Mouse (Mus musculus) neutrophil, adult 5-6 weeks (primary cell): ENCODE measurements around the gene Fam120b. TPM values are rescaled to one million over a fixed set of nuclear protein-coding genes. Genes with fewer than 3 reads are reported as not detected.
A peak's percentile ranks its signal among the peaks of the same experiment; 100 is the strongest.

Experiments
- ATAC-seq: fragments of 151-379, 151-347 bp; 2 replicates; pipeline ENCODE4 v1.8.0; 2017; ENCODE audit warnings: mild to moderate bottlenecking, moderate TSS enrichment; ENCODE audit not compliant: insufficient number of reproducible peaks, poor library complexity, low FRiP score, severe bottlenecking; ENCODE audit errors: extremely low read depth
- total RNA-seq: library from RNA; stranded (forward); fragments of 200-1000 nt; gene quantifications from 2 replicates; pipeline ENCODE4 v1.2.3, GENCODE M21; 2017

The Fam120b gene
- 44.9 and 50.6 TPM in 2 replicates for total RNA-seq

DNA sequence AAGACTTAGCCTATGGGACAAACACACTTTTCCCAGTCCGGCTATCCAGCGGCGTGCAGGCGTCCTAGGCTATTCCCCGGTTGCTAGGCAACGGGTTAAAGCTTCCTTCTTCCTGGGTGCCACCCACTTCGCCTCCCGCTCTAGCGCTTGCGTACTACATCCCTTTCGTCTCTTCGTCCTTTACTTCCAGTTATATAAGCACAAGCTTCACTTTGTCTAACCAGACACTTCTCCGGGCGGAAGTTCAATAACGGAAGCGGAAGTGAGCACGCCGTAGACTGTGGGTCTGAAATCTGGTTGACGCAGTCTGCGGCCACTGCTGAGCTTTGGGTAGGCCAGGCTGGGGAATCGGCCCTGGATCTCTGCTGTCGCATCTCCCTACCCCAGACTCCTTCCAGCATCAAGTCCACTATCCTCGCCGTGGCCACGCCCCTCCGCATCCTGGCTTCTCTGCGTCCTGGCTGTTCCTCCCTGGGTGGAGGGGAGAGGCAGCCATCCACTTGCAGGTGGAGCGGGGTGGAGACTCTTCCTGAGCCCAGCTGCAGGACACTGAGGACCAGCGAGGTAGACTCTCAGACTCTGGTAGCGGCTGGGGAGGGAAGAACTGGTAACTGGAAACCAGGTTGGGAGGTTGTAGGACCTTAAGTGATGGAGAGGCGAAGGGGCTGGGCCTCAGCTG lies at the start of gene Fam120b:
Gene Fam120b, plus strand, starts transcription at position 206 of the 679 bp plus-strand sequence.
- peak; percentile 98 for ATAC-seq

- ATAC-seq: no peak
These were observed 45.9 kb upstream of the Fam120b start for GRCm38 (mm10) chr17:15350152-15350551.

GRCm38 (mm10) chr17:15352869-15353610 lies 43.0 kb upstream of the Fam120b start:
- ATAC-seq: peak; percentile 94

- no peak for ATAC-seq
These were observed 42.0 kb upstream of the Fam120b start for GRCm38 (mm10) chr17:15354006-15354405.

DNA sequence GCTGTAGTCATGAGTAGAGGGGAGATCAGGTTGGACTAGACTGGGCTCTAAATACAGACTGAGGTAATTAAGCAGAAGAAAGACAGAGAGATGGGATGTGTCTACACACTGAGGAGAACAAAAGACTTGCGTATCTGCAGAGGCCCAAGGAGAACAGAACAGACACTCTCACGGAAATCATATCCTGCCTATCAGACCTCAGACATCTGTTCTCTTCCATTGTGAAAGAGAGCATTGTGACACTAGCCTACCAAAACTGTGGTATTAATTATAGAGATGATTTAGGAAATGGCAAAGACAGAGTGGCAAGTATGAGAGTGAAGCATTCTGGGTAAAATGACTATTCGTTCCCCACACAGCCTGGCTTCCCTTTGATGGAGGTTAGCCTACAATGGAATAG lies 40.9 kb upstream of the Fam120b start:
- no peak for ATAC-seq

DNA sequence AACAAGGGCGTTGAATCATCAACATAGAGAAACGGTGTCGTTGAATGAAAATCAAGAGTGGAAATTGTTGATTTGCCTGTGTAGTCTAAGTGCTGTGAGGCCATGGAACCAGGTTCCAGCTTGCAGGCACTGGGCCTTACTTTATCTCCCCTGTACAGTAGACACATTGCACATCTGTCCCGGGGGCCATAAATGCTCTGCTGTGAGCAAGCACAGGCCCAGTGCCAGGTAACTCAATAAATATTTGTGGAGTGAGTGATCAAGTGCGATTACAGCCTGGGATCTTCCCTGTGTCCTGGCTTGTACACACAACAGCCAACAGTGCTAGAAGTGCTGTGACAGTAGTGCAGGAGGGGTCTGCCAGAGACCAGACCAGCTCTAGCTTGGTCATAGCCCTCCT lies 39.5 kb upstream of the Fam120b start:
- no peak for ATAC-seq

DNA sequence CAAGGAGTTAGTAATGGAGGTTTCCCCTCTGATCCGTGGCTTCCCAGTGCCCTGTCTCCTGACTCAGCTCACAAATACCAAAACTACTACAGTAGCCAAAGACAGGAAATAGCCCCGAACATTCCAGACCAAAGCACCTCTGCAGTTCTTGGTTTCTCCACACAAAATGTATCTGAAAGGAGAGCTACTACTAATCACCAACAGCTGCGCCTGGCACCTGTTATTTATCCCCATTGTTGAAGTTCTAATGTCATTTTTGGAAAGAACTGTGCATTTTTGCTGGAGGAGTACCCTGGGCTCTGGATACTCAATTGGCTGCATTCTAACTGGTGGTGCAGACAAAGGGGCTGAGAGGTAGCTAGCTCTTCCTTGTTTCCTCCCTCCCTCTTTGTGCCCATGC lies 38.9 kb upstream of the Fam120b start:
- ATAC-seq: no peak

DNA sequence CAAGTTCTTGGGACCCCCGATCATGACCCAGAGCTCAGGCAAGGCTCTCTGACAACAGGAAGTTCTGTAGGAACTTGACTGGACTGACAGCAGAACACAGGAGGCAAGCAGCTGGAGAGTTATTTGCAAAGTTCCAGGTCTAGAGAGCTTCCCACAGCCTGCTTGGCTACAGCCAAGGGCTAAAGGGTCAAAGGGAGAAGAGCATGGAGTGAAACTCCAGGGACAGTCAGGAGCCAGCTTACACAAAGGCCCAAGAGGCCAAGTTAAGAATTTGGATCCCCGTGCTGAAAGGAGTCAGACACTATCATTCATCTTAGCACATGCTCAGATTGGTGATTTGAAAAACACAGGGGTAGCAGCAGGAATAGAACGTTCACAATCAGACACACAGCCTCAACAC lies 32.3 kb upstream of the Fam120b start:
- no peak for ATAC-seq

DNA sequence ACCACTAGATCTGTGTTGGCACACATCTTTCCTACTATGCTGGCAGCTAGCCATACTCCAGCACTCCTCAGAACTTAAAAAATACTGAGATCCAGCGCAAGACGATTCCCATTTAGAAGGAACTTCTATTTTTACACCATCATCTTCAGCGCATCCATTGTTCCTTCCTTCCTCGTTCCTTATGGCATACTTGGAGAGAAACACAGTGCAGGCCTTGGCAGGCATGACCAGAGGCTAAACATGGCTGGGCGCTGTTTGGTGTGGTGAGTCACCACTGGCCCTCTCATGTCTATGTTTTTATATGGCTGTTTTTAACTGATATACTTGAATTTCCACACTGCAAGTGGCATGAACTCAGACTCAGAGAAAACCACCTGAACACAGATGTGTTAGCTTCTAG lies 30.4 kb upstream of the Fam120b start:
- no peak for ATAC-seq

GRCm38 (mm10) chr17:15370401-15370800 lies 25.6 kb upstream of the Fam120b start:
- no peak for ATAC-seq

DNA sequence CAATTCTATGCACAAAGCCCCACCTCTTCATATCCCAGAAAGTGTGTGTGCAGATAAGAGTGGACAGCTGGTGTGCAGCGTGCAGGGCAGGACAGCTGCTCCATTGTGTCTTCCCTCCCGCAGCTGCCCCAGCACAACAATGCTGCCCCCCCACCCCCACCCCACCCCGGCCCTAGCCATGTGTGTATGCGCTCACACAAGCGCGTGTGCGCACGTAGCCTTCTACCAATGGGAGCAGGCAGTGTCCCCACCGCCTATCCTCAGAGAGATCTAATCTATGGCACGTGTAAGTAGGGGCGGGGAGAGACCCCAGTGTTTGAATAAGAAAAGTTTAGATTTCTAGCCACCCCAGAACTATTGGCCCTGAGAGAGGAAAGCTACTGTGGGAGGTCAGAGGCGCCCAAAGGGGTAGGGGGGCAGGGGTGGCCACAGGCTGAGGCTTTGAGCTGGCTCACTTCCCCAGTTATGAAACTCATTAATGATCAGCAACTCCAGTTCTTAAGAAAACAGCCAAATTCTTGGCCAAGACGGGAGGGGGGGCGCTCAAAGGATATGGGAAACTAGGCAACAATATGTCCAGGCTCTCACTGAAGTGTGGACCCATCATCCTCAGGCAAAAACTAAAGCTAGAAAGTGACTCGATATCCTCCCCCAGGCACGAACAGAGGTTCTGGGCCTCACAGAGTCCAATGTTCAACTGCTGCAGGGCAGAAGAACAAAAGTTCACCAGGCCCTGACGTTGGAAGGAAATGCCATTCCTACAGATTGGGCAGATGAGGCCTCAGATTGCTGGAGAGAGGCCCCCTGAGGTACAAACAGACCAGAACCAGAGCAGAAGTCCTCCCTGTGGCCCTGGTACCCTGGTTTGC lies 23.8 kb upstream of the Fam120b start:
- ATAC-seq: no peak

- no peak for ATAC-seq
These were observed 22.9 kb upstream of the Fam120b start for GRCm38 (mm10) chr17:15372931-15373652.

DNA sequence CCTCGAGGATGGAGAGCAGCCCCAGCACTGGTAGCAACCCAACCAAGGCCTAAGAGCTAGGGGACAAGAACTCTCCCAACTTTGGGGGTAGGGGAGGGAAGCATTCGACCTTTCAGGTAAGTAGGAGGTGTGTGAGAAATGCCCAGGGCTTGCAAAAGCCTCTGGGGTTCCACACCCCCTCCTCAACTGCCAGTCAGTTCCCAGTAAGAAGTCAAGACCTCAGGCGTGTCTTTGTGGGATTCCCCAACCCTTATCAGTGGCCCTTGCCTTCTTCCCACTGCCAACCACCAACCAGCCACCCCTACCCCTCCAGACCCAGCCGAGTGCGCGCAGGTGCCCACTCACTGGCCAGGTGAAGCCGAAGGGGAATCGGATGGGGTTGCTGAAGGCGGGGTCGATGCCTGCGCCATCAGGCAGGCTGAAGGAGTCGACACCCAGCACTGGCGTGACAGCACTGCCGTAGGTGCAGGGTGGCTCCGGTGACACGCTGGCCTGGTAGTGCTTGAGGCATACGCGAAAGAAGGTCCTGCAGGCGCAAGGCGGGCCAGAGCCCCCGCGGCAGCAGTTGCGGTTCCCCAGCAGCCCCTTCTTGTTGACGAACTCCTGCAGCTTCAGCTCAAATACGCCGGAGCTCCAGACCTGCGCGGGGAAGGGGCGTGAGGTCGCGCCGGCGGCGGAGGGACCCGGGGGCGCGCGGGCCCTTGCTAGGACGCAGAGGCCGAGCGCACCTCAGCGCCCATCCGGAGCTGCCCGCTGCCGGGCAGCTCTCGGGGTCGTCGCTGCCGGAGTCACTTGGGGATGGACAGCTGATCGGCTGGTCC lies 21.5 kb upstream of the Fam120b start:
- no peak for ATAC-seq

GRCm38 (mm10) chr17:15375224-15375623 lies 20.8 kb upstream of the Fam120b start:
- no peak for ATAC-seq

GRCm38 (mm10) chr17:15375701-15376493 lies 20.1 kb upstream of the Fam120b start:
- ATAC-seq: 0 out of 2 replicates have a peak, but pooled peaks have one; percentile 6

DNA sequence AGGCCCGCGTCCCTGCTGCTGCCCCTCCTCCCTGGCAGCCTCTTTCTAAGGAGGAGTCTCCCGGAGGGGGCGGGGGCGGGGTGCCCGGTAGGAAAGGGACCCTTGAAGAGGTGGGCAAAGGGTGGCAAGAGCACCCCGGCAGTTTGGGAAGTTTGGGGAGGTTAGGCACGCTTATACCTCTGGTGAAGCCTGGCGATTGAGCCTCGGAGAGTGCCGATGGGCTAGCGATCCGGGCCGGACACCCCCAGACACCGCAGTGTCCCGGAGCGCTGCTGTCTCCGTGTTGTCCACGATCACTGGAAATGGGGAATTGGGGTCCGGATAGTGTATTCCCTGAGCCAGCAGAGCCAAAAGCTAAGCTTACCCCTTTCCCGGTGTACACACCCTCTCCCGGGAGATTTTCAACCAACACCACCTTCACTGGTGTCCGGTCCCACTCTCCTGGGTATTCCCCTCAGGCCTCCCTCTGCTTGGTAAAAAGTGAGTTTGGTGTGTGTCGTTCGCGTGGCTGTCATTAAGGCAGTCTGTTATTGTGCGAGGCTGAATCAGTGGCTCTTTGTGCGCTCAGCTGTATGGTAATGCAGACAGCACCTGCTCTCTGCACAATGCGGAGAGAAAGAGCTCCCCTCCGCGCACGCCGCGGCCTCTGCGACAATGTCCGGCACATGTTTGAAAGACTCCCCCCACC lies 19.4 kb upstream of the Fam120b start, which contains the start of gene Dll1:
Gene Dll1, minus strand, starts transcription at position 379 of the 688 bp plus-strand sequence.
- no peak for ATAC-seq

DNA sequence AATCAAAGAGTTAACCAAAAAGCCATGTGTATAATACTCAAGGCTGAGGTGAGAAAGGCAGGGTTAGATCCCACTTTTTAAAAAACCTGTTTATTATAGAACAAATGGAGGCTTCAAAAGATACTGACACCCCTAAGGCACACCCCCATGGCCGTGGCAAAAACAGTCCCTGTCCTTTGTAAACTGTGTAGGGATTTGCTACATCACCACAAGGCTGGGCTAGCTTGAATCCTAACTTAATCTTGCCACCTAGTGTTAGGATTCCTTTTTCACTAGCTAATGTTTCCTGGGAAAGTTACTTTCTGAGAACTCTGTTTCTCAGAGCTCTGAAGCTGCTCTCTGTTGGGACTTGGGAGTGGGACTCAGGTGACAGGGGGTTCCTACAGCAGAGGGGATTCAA lies 18.1 kb upstream of the Fam120b start:
- no peak for ATAC-seq
